Mouse (Mus musculus) hindbrain, postnatal 0 days (tissue): ENCODE results near the gene Gpc6. TPM values are rescaled to one million over a fixed set of nuclear protein-coding genes. Genes with fewer than 3 reads are reported as not detected.
A peak's percentile ranks its signal among the peaks of the same experiment; 100 is the strongest.

Source experiments
- ATAC-seq: fragments of 200-750 bp; cut with Nextera tagmentation; 2 replicates; pipeline ENCODE4 v1.8.0; 2017; ENCODE audit warnings: mild to moderate bottlenecking, moderate TSS enrichment, moderate library complexity
- DNase-seq: peaks from one replicate; pipeline ENCODE4 v3.0.0-alpha.2; 2015; ENCODE audit warnings: low spot score
- H3K27ac ChIP-seq: fragments of 300-500 bp; sonication (generic); 2 replicates; pipeline ENCODE4 v1.5.1; 2014; ENCODE audit warnings: mild to moderate bottlenecking
- H3K27me3 ChIP-seq: fragments of 300-500 bp; sonication (generic); 2 replicates; pipeline ENCODE4 v1.6.1; 2014; ENCODE audit warnings: low read length, mixed read lengths; ENCODE audit not compliant: insufficient read depth
- H3K36me3 ChIP-seq: fragments of 300-500 bp; sonication (generic); 2 replicates; pipeline ENCODE4 v1.6.1; 2014; ENCODE audit warnings: low read length, mixed read lengths; ENCODE audit not compliant: insufficient read depth
- H3K4me1 ChIP-seq: fragments of 300-500 bp; sonication (generic); 2 replicates; pipeline ENCODE4 v1.6.1; 2014; ENCODE audit warnings: antibody characterized with exemption, low read length, mixed read lengths; ENCODE audit not compliant: insufficient read depth
- H3K4me2 ChIP-seq: fragments of 300-500 bp; sonication (generic); 2 replicates; pipeline ENCODE4 v1.6.1; 2014; ENCODE audit warnings: low read depth, mild to moderate bottlenecking, low read length, moderate library complexity, mixed read lengths
- H3K4me3 ChIP-seq: fragments of 300-500 bp; sonication (generic); 2 replicates; pipeline ENCODE4 v1.5.1; 2014; ENCODE audit warnings: low read length
- H3K9ac ChIP-seq: fragments of 300-500 bp; sonication (generic); replicated peaks from 2 replicates; pipeline ENCODE4 v1.6.1; 2014; ENCODE audit warnings: mild to moderate bottlenecking, low read length, moderate library complexity, mixed read lengths
- H3K9me3 ChIP-seq: fragments of 300-500 bp; sonication (generic); 2 replicates; pipeline ENCODE4 v1.6.1; 2016; ENCODE audit warnings: low read length, mixed read lengths
- CTCF ChIP-seq: IDR thresholded peaks from 2 replicates; pipeline ENCODE4 v1.5.1; 2016; ENCODE audit warnings: antibody characterized with exemption, control low read depth, low read depth
- WGBS: fragments of 180-500 bp; shearing (Covaris S2); extraction: QIAGEN DNeasy Blood & Tissue Kit; methylation state at CpG from one replicate; pipeline ENCODE4 v1.1.7; 2014; 5-methylcytosine and 5-hydroxymethylcytosine counted together
- polyA plus RNA-seq: library from polyadenylated mRNA; unstranded; fragments of >200 nt; fragmentation: Nextera tagmentation; extraction: Ambion mirVana; gene quantifications from 2 replicates; pipeline ENCODE4 v1.2.1, GENCODE M21; 2015
- total RNA-seq: library from RNA; depleted of rRNA; stranded (reverse); fragments of >200 nt; gene quantifications from 2 replicates; pipeline ENCODE4 v1.2.3, GENCODE M21; 2014

The Gpc6 gene
- total and polyA plus RNA-seq, 2 experiments from 2014 or later: 17.9 to 28.5 TPM

DNA sequence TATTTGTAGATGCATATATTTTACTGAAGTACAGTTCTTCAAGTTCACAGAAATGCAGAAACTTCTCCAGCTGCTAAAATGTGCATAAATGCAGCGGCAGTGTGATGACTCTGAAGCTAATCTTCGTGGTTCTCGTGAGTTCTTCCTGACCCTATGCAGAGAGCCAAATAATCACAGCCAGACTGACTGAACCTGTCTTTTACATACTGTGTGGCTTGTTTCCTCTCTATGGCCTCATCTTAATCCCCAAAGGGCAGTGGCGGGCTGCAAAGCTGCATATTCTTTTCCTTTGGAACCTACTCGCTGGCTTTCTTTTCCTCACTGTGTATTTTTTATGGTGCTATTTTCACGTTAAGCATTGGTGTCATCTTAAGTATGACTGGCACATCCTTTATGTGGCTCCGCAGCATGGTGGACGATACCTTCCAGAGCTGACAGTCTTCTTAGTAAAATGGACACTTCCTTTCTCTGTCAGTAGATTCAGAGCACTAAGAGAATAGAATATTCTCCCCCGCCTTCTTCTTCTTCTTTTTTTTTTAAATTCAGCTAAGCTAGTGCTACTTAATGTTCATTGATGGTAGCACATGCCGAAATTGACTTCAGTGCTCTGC, 775.7 kb downstream of the Gpc6 start:
- DNase-seq: no peak
- 71% methylated on average over 10 of the region's 10 CpGs for WGBS
- no peak overlapping the region for H3K4me2 ChIP-seq

DNA sequence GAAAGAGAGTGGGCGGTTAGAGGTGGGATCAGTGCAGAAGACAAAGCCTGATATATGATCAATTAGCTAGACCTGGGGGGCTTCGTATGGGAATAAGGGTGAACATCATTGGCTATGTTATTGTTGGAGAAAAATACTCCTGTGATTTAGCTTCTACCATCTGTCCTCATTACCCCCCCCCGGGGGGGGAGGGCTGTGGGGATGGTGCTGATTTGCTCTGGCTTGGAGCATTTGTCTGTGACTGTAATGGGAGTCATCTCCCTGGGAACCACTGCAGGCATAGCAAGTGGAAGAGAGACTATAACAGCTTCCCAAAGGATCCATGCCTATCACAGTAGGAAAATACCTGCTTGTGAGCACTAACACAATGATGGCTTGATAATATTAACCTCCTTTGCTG, 783.7 kb downstream of the Gpc6 start:
- Histone ChIP-seq H3K4me3 (no peak overlapping the region), H3K9me3 (no peaks in the 10 kb centered on the region), H3K27ac (no peak overlapping the region), H3K9ac (no peak overlapping the region), H3K36me3 (no peaks in the 10 kb centered on the region), H3K4me2 (no peak overlapping the region), H3K4me1 (no peaks in the 10 kb centered on the region), H3K27me3 (no peaks in the 10 kb centered on the region)
- ATAC-seq: no peak
- no peak for DNase-seq
- WGBS: 85% methylated on average over 3 of the region's 3 CpGs
- TF ChIP-seq CTCF: no peak

More for the DNA sequence above, 775.7 kb downstream of the Gpc6 start:
- H3K4me3 ChIP-seq: no peak overlapping the region
- no peaks in the 10 kb centered on the region for H3K27me3 ChIP-seq
- no peak for ATAC-seq
- H3K4me1 ChIP-seq: no peaks in the 10 kb centered on the region
- no peaks in the 10 kb centered on the region for H3K9me3 ChIP-seq
- no peak overlapping the region for H3K27ac ChIP-seq
- no peak for TF ChIP-seq CTCF
- H3K36me3 ChIP-seq: no peaks in the 10 kb centered on the region
- no peak overlapping the region for H3K9ac ChIP-seq

- Histone ChIP-seq H3K4me1 (no peaks in the 10 kb centered on the region), H3K27me3 (no peaks in the 10 kb centered on the region), H3K27ac (no peak overlapping the region), H3K4me3 (no peak overlapping the region), H3K9me3 (no peaks in the 10 kb centered on the region), H3K36me3 (no peaks in the 10 kb centered on the region), H3K4me2 (no peak overlapping the region), H3K9ac (no peak overlapping the region)
- no peak for TF ChIP-seq CTCF
- 76% methylated on average over 10 of the region's 10 CpGs for WGBS
- DNase-seq (peak; percentile 30), ATAC-seq (peak; percentile 51; the same call in 1 of the 2 replicates)
Observed at GRCm38 (mm10) chr14:117710463-117710911, 785.4 kb downstream of the Gpc6 start.

DNA sequence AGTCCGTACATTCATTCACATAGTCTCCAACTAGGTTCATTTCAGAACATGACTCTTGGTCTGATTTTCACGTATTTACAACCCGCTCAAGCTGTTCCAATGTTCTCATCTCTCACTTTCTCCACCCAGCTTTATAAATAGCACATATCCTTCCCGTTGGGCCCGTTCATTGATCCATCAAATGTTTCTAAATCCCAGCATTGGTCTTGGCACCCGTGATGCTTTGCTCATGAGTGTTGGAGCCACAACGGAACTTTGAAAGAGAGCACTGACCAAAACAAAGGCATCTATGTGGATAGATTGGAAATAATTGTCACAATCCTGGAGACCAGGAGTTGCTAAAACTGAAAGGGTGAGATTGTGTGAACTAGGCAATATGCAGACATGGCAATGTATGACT, 787.2 kb downstream of the Gpc6 start:
- no peak overlapping the region for H3K4me3 ChIP-seq
- no peak for TF ChIP-seq CTCF
- DNase-seq (no peak), ATAC-seq (no peak)
- no peak overlapping the region for H3K4me2 ChIP-seq
- 90% methylated on average over 7 of the region's 7 CpGs for WGBS
- no peaks in the 10 kb centered on the region for H3K27me3 ChIP-seq
- no peak overlapping the region for H3K27ac ChIP-seq
- no peaks in the 10 kb centered on the region for H3K36me3 ChIP-seq
- no peaks in the 10 kb centered on the region for H3K9me3 ChIP-seq
- H3K4me1 ChIP-seq: no peaks in the 10 kb centered on the region
- no peak overlapping the region for H3K9ac ChIP-seq

- 66% methylated on average over 8 of the region's 8 CpGs for WGBS
Observed at GRCm38 (mm10) chr14:117714165-117714564, 789.0 kb downstream of the Gpc6 start.

GRCm38 (mm10) chr14:117716305-117716704, 791.2 kb downstream of the Gpc6 start:
- H3K9me3 ChIP-seq: no peaks in the 10 kb centered on the region
- no peaks in the 10 kb centered on the region for H3K27me3 ChIP-seq
- 97% methylated on average over 3 of the region's 3 CpGs for WGBS
- no peak overlapping the region for H3K4me2 ChIP-seq
- DNase-seq (no peak), ATAC-seq (no peak)
- H3K4me1 ChIP-seq: no peaks in the 10 kb centered on the region
- no peaks in the 10 kb centered on the region for H3K36me3 ChIP-seq
- no peak overlapping the region for H3K4me3 ChIP-seq
- TF ChIP-seq CTCF: no peak
- no peak overlapping the region for H3K27ac ChIP-seq
- no peak overlapping the region for H3K9ac ChIP-seq

More at GRCm38 (mm10) chr14:117714165-117714564, 789.0 kb downstream of the Gpc6 start:
- Histone ChIP-seq H3K4me2 (no peak overlapping the region), H3K27me3 (no peaks in the 10 kb centered on the region), H3K36me3 (no peaks in the 10 kb centered on the region), H3K9ac (no peak overlapping the region), H3K9me3 (no peaks in the 10 kb centered on the region), H3K4me1 (no peaks in the 10 kb centered on the region), H3K4me3 (no peak overlapping the region), H3K27ac (no peak overlapping the region)
- DNase-seq: no peak
- ATAC-seq: no peak
- TF ChIP-seq CTCF: no peak

- 82% methylated on average over 2 of the region's 2 CpGs for WGBS
- no peaks in the 10 kb centered on the region for H3K27me3 ChIP-seq
- no peaks in the 10 kb centered on the region for H3K36me3 ChIP-seq
- no peaks in the 10 kb centered on the region for H3K9me3 ChIP-seq
- TF ChIP-seq CTCF: no peak
- no peak overlapping the region for H3K27ac ChIP-seq
- H3K9ac ChIP-seq: no peak overlapping the region
- no peak for DNase-seq
- ATAC-seq: no peak
- H3K4me3 ChIP-seq: no peak overlapping the region
- no peak overlapping the region for H3K4me2 ChIP-seq
- H3K4me1 ChIP-seq: no peaks in the 10 kb centered on the region
Observed at GRCm38 (mm10) chr14:117728741-117729140, 803.6 kb downstream of the Gpc6 start.
